Mouse (Mus musculus): ENCODE results near the gene Taldo1.

- TF ChIP-seq EP300 (IDR thresholded peaks at IDR 0.05; ENCODE audit: insufficient read depth, low read depth, low read length), result no peak
- no peak for TF ChIP-seq CTCF (IDR thresholded peaks at IDR 0.05; ENCODE audit: low read depth, low read length)
Observed at GRCm38 (mm10) chr7:141363752-141364125, 28.3 kb upstream of the Taldo1 start.
